Mouse (Mus musculus) liver, adult 2 months (tissue): Measurements from ENCODE around the gene Cyth3.

ENCODE experiments used
- CTCF ChIP-seq: fragments of 200-500 bp; IDR thresholded peaks from 2 replicates; pipeline ENCODE4 v1.5.1; 2011; ENCODE audit warnings: low read depth, low read length, control low read depth
- POLR2A ChIP-seq: fragments of 200-500 bp; IDR thresholded peaks from 2 replicates; pipeline ENCODE4 v1.6.1; 2011; ENCODE audit warnings: low read length, control low read depth; ENCODE audit not compliant: insufficient read depth; ENCODE audit errors: extremely low read depth

- TF ChIP-seq POLR2A: no peak
- TF ChIP-seq CTCF: no peak
Measured at GRCm38 (mm10) chr5:143647412-143647811, 25.2 kb downstream of the Cyth3 start.
